Mouse (Mus musculus) cerebellum, adult 2 months (tissue): Measurements from ENCODE around the gene Adamtsl1. TPM values are rescaled to one million over a fixed set of nuclear protein-coding genes. Genes with fewer than 3 reads are reported as not detected.

Experiments used
- DNase-seq, 2 experiments: peaks; one replicate each; pipeline ENCODE4 v3.0.0; 2021
- H3K27ac ChIP-seq: fragments of 200-500 bp; 2 replicates; pipeline ENCODE4 v1.5.1; 2012; ENCODE audit warnings: low read length, control low read depth, inconsistent platforms; ENCODE audit not compliant: insufficient read depth
- H3K27me3 ChIP-seq: fragments of 200-500 bp; 2 replicates; pipeline ENCODE4 v1.6.1; 2012; ENCODE audit warnings: inconsistent platforms, mild to moderate bottlenecking, low read length, moderate library complexity; ENCODE audit not compliant: control insufficient read depth, insufficient read depth
- H3K4me1 ChIP-seq: fragments of 200-500 bp; 2 replicates; pipeline ENCODE4 v1.6.1; 2011; ENCODE audit warnings: low read length; ENCODE audit not compliant: control insufficient read depth, insufficient read depth
- H3K4me3 ChIP-seq: fragments of 200-500 bp; replicated peaks from 2 replicates; pipeline ENCODE3; 2011; ENCODE audit warnings: mild to moderate bottlenecking, low read depth, low read length, control low read depth; ENCODE audit not compliant: insufficient read depth
- CTCF ChIP-seq: fragments of 200-500 bp; IDR thresholded peaks from 2 replicates; pipeline ENCODE4 v1.5.1; 2011; ENCODE audit warnings: low read depth, mild to moderate bottlenecking, control low read depth, low read length, moderate library complexity, borderline replicate concordance; ENCODE audit not compliant: insufficient read depth
- POLR2A ChIP-seq: fragments of 200-500 bp; IDR thresholded peaks from 2 replicates; pipeline ENCODE4 v1.6.1; 2011; ENCODE audit warnings: low read length, control low read depth, borderline replicate concordance; ENCODE audit not compliant: insufficient read depth
- WGBS: fragments of 180-500 bp; shearing (Covaris S2); methylation state at CpG from one replicate; pipeline ENCODE4 v1.1.7; 2018; 5-methylcytosine and 5-hydroxymethylcytosine counted together
- polyA plus RNA-seq: library from polyadenylated mRNA; depleted of rRNA; stranded (reverse); fragments of >200 nt; gene quantifications from 2 replicates; pipeline ENCODE4 v1.2.3, GENCODE M21; 2012

Gene Adamtsl1
- polyA plus RNA-seq, 1 experiment = 3.3 TPM

DNA sequence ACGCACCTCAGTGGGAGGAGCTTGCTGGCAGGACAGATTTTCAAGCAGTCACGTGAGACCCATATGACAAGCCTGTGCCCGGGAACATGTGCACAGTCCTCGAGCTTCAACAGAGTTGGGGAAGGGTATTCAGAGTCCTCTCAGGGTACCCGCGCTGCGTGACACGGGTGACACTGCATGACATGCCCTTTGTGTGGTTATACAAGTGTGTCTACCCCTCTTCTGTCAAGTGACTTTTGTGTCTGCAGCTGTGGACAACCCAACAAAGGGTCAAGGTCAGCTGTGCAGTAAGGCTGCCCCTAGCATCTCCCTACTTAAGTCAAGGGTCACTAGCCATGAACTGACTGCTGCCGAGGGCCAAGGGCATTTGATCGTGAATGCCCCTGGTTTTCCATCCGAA, 912.6 kb downstream of the Adamtsl1 start:
- WGBS = 69% methylated on average over 11 of the region's 11 CpGs
- Histone ChIP-seq H3K27ac (no peak overlapping the region), H3K27me3 (no peaks in the 10 kb centered on the region), H3K4me3 (no peak overlapping the region), H3K4me1 (no peaks in the 10 kb centered on the region)
- TF ChIP-seq CTCF (no peak), POLR2A (no peak)
- DNase-seq = no peak

DNA sequence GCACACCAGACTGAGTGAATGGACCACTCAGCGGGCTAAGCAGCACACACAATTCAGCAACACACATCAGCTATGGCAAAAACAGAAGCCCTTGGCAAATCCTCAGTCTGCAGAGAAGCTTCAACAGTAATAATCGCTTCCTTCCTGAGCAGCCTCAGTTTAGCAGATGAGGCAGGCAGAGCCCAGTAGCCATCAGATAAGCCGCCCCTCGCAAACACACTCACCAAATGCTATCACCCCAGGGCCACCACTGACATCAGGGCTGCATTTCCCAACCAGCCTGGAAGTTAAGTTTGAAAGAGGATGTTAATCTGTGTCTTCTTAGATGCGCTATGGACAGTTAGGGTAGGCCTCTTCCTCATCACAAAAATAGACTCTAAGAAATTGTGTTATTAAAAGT, 913.3 kb downstream of the Adamtsl1 start:
- Histone ChIP-seq H3K4me1 (no peaks in the 10 kb centered on the region), H3K4me3 (no peak overlapping the region), H3K27ac (no peak overlapping the region), H3K27me3 (no peaks in the 10 kb centered on the region)
- TF ChIP-seq CTCF (no peak), POLR2A (no peak)
- no peak for DNase-seq
- 77% methylated on average over 5 of the region's 5 CpGs for WGBS

DNA sequence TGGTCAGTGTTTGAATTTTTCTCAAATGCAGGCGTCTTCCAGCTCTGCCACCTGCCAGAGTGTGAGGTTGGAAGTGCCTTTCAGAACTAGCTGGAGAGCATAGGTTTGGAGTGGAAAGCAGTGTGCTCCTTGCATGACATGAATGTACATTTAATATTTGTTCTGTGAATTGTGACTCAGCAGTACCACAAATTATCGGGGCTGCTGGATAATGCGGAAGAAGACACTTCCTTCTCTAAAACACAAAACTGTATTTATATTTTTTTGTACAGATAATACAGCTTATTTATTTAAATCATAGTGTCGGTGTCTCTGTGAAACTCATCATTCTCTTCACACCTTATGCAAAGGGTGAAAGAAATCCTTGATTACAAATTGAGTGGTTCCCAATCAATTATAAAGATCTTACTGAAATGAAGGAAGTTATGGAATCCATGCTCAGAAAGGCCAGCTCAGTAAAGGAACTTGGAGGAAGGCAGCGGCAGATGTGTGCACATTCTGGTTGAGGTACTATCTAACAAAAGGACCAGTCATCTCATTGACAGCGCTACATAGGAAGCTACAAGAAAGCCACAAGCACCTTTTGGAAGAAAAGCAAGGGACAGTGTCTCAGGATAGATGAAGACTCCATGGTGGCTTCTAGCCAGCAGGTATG, 914.2 kb downstream of the Adamtsl1 start:
- Histone ChIP-seq H3K27me3 (no peaks in the 10 kb centered on the region), H3K27ac (no peak overlapping the region), H3K4me3 (no peak overlapping the region), H3K4me1 (no peaks in the 10 kb centered on the region)
- no peak for DNase-seq
- WGBS = 91% methylated on average over 6 of the region's 6 CpGs
- TF ChIP-seq POLR2A = no peak
- no peak for TF ChIP-seq CTCF

DNA sequence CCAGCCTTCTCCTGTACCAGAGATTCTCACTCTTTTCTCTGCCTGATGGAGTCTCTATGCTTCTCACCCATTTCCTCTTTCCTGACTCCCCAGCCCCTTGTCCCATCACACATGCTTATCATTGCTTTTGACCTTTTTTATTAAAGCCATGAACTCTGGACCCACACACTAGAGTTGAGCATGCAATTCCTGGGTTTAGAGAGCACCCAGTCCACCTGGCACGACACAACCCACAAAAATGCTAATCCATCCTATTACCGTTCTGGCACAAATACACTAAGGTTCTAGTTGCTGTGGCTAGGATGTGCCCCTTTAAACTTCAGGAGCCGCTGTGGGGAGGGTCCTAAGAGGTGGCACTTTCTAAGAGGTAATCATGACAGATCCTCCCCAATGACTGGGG, 921.7 kb downstream of the Adamtsl1 start:
- Histone ChIP-seq H3K27ac (no peak overlapping the region), H3K27me3 (no peaks in the 10 kb centered on the region), H3K4me1 (no peaks in the 10 kb centered on the region), H3K4me3 (no peak overlapping the region)
- 87% methylated on average over 3 of the region's 3 CpGs for WGBS
- no peak for DNase-seq
- TF ChIP-seq POLR2A (no peak), CTCF (no peak)

DNA sequence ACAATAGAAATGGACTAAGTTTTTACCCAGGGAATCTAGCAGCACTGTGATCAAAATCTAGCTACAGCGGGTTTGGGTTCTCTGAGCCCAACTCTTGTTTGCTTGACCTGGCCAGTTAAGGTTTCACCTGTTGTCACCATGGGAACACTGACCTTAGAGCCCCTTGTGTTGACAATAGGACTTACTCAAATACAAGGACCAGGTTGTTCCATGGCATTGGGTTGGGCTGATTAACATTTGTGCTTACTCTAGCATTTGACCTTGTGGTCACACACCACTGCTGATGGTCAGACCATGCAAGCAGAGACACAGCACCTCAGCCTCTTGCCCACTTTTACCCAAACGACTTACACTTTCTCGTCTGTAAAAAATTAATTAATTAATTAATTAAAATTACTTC, 922.4 kb downstream of the Adamtsl1 start:
- no peak for DNase-seq
- Histone ChIP-seq H3K27me3 (no peaks in the 10 kb centered on the region), H3K27ac (no peak overlapping the region), H3K4me1 (no peaks in the 10 kb centered on the region), H3K4me3 (no peak overlapping the region)
- no peak for TF ChIP-seq CTCF
- TF ChIP-seq POLR2A = no peak
- 90% methylated on average over 3 of the region's 3 CpGs for WGBS

DNA sequence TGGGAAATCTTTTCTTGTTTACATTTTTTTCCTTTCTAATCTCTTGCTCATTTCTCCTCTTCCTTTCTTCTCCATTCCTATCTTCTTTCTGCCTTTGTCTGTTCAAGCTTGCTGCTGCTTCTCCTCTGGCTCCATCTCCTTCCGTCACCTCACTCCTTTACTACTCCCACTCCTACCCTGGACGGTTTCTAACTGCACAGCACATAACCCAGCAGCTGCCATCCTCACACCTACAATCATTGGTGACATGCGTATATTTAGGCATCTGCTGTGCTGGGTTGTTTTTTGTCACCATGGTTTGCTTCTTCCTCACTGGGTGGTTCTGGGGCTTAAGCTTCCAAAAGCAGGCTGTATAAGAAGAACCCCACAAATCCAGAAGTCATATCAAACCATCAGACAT, 936.5 kb downstream of the Adamtsl1 start:
- Histone ChIP-seq H3K27ac (no peak overlapping the region), H3K4me1 (no peaks in the 10 kb centered on the region), H3K27me3 (no peaks in the 10 kb centered on the region), H3K4me3 (no peak overlapping the region)
- TF ChIP-seq CTCF = no peak
- TF ChIP-seq POLR2A = no peak
- no peak for DNase-seq
- WGBS = 86% methylated on average over 3 of the region's 3 CpGs

DNA sequence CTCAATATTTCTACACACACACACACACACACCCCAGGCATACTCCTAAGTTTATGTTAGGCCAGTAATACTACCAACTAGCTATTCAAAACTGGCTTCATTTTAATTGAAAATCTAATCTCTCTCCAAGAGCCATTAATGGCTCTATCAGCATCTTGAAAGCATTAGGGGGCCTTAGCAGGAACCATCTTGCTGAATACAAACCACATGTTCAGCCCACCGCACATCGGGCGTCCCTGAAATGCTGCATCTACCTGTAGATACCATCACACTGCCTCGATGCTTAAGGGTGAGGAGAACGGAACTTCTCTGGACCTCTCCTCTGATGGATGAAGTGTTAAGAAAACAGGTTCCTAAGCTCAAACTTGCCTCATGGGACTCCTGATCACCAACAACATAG, 950.8 kb downstream of the Adamtsl1 start:
- no peak for DNase-seq
- Histone ChIP-seq H3K27ac (no peak overlapping the region), H3K4me1 (no peaks in the 10 kb centered on the region), H3K4me3 (no peak overlapping the region), H3K27me3 (no peaks in the 10 kb centered on the region)
- 93% methylated on average over 5 of the region's 5 CpGs for WGBS
- TF ChIP-seq CTCF (no peak), POLR2A (no peak)
